Mouse (Mus musculus) embryonic fibroblast, embryonic 13.5 days (primary cell): Measurements from ENCODE around the gene Mrpl41.

Experiments
- CTCF ChIP-seq: IDR thresholded peaks from 2 replicates; pipeline ENCODE4 v1.5.1; 2011; ENCODE audit warnings: mild to moderate bottlenecking, control low read depth, low read length, moderate library complexity, borderline replicate concordance; ENCODE audit not compliant: insufficient read depth
- POLR2A ChIP-seq: IDR thresholded peaks from 2 replicates; pipeline ENCODE4 v1.6.1; 2011; ENCODE audit warnings: low read depth, mild to moderate bottlenecking, control low read depth, low read length, moderate library complexity

- no peak for TF ChIP-seq POLR2A
- TF ChIP-seq CTCF, result no peak
Measured at GRCm38 (mm10) chr2:25022678-25023077, 47.8 kb upstream of the Mrpl41 start.
